Mouse (Mus musculus): ENCODE measurements around the gene Vrtn. TPM values are rescaled to one million over a fixed set of nuclear protein-coding genes. Genes with fewer than 3 reads are reported as not detected.
A peak's percentile ranks its signal among the peaks of the same experiment; 100 is the strongest.

Vrtn gene
- polyA plus RNA-seq, 1 experiment, result not detected

DNA sequence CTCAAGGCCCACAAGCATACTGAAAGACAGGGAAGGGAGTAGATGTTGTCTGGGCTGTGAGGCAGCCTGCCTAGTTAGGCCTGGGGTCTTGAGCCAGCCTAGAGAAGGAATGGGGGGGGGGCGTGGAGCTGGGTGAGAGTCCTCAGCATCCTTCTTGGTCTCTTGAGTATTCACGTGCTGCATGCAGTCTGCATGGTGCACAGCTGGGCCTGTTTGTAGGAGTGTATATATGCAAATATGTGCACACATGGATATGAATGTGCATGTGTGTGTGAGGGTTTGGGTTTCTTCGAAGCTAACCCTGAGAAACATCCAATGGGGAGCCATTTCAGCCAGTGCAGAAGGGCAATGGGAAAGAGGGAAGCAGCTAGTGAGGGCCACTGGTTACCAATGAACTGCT is 35.2 kb downstream of the Vrtn start:
- TF ChIP-seq CTCF (IDR thresholded peaks at IDR 0.05; ENCODE audit: insufficient read depth, low read length) (no peak), POLR2A (IDR thresholded peaks at IDR 0.05; ENCODE audit: borderline replicate concordance, extremely low read depth, low read depth, low read length) (no peak)
- 85% methylated on average over 3 of the region's 3 CpGs for WGBS
- DNase-seq, result no peak
- Histone ChIP-seq H3K4me1 (ENCODE audit: control insufficient read depth, insufficient read depth, low read length) (no peaks in the 10 kb centered on the region), H3K4me3 (replicated peaks; ENCODE audit: extremely low read depth, low read depth, low read length) (no peak overlapping the region)

DNA sequence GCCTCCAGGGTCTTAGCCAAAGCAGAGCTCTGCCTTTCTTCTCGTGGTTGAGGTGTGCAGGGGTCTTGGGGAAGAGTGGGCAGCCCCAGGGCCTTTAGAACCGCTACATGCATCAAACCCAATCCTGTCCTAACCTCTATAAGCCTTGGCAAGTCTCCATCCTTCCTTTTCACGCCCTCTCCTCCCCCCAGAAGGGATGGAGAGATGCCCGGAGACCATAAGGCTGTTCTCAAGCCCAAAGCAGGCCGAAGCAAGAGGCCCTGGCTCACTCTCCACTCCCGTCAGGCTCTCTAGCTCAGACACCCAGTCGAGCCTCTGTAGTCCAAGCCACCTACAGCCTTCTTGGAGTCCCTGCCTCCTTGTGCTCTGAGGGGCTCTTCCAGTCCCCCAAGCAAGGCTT is 43.8 kb downstream of the Vrtn start:
- Histone ChIP-seq H3K4me1 (ENCODE audit: control insufficient read depth, insufficient read depth, low read length) (no peaks in the 10 kb centered on the region), H3K4me3 (replicated peaks; ENCODE audit: extremely low read depth, low read depth, low read length) (no peak overlapping the region)
- WGBS, result 55% methylated on average over 7 of the region's 7 CpGs
- TF ChIP-seq CTCF (IDR thresholded peaks at IDR 0.05; ENCODE audit: insufficient read depth, low read length) (no peak), POLR2A (IDR thresholded peaks at IDR 0.05; ENCODE audit: borderline replicate concordance, extremely low read depth, low read depth, low read length) (no peak)
- no peak for DNase-seq

DNA sequence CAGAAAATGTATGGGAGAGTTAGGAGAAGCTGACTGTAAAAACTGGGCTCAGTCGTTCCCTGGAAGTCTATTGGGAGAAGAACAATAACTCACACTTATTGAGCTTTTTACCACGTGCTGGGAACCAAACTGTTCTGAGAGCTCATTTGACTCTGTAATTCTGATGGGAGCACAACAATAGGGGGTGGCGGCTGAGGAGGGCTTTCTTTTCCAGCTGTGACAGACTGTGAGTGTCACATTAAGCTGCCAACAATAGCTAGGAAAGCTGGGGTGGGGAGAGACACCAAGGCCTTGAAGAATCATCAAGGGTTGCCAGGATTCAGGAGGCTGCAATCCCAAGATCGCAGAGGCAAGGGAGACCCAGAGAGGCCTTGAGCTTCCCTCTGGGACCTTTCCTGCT is 45.4 kb downstream of the Vrtn start:
- DNase-seq, result no peak
- Histone ChIP-seq H3K4me3 (replicated peaks; ENCODE audit: extremely low read depth, low read depth, low read length) (no peak overlapping the region), H3K4me1 (ENCODE audit: control insufficient read depth, insufficient read depth, low read length) (no peaks in the 10 kb centered on the region)
- TF ChIP-seq POLR2A (IDR thresholded peaks at IDR 0.05; ENCODE audit: borderline replicate concordance, extremely low read depth, low read depth, low read length) (no peak), CTCF (IDR thresholded peaks at IDR 0.05; ENCODE audit: insufficient read depth, low read length) (no peak)
- 49% methylated on average over 4 of the region's 4 CpGs for WGBS

DNA sequence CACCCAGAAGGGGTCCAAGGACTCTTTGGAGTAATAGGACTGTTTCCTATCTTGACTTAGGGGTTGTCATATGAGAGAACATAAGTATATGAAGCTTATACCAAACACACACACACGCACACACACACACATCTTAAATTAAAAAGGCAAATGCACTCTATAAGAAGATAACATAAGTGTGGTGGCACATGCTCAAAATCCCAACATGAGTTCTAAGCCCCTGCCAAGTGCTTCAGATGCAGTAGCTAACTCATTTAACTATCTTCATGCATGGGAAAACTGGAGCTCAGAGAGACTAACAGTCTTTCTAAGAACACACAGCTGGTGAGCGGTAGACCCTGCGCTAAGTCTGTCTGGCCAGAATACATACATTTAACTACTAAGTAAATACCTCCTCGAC is 46.7 kb downstream of the Vrtn start:
- 81% methylated on average over 4 of the region's 4 CpGs for WGBS
- Histone ChIP-seq H3K4me1 (ENCODE audit: control insufficient read depth, insufficient read depth, low read length) (no peaks in the 10 kb centered on the region), H3K4me3 (replicated peaks; ENCODE audit: extremely low read depth, low read depth, low read length) (no peak overlapping the region)
- no peak for TF ChIP-seq CTCF (IDR thresholded peaks at IDR 0.05; ENCODE audit: insufficient read depth, low read length)
- no peak for TF ChIP-seq POLR2A (IDR thresholded peaks at IDR 0.05; ENCODE audit: borderline replicate concordance, extremely low read depth, low read depth, low read length)
- DNase-seq, result no peak

DNA sequence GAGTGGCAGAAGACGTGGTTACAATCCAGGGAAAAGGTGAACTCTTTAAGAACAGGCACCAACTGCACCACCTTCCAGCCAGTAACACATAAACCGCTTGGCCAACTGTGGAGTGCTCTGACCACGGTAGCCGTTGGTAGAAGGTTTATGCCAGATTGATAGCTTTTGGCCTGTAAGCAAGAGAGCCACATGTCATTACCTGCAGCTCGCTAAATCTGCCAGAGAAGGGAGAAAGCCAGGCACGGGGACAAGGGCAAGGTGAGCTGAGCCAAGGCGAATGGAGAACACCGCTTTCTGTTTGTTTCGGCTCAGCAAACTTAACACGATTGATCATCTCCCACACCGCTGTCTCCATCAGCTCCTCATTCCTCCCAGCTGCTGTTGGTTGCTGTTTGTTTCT is 48.2 kb downstream of the Vrtn start:
- no peak overlapping the region for H3K4me3 ChIP-seq (replicated peaks; ENCODE audit: extremely low read depth, low read depth, low read length)
- DNase-seq, result no peak
- TF ChIP-seq POLR2A (IDR thresholded peaks at IDR 0.05; ENCODE audit: borderline replicate concordance, extremely low read depth, low read depth, low read length), result no peak
- no peak for TF ChIP-seq CTCF (IDR thresholded peaks at IDR 0.05; ENCODE audit: insufficient read depth, low read length)
- WGBS, result 79% methylated on average over 11 of the region's 11 CpGs
- no peaks in the 10 kb centered on the region for H3K4me1 ChIP-seq (ENCODE audit: control insufficient read depth, insufficient read depth, low read length)

DNA sequence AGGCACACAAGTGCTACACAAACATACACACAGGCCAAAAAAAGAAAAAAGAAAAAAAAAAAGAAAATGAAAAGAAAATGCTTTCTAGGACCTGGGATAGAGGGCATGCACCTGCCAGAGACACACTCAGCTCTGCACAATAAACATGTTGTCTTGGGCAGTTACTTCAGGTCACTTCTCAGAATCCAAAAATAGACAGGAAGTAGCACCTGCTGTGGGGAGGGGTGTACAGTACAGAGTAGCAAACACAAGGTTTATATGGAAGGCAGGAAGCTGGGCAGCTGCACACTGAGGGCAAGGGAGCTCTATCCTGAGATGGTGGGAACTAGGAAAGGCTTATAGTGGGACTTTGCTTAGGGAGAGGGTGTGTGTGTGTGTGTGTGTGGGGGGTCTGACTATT is 50.5 kb downstream of the Vrtn start:
- TF ChIP-seq CTCF (IDR thresholded peaks at IDR 0.05; ENCODE audit: insufficient read depth, low read length) (no peak), POLR2A (IDR thresholded peaks at IDR 0.05; ENCODE audit: borderline replicate concordance, extremely low read depth, low read depth, low read length) (no peak)
- Histone ChIP-seq H3K4me1 (ENCODE audit: control insufficient read depth, insufficient read depth, low read length) (no peaks in the 10 kb centered on the region), H3K4me3 (replicated peaks; ENCODE audit: extremely low read depth, low read depth, low read length) (no peak overlapping the region)
- DNase-seq, result no peak

DNA sequence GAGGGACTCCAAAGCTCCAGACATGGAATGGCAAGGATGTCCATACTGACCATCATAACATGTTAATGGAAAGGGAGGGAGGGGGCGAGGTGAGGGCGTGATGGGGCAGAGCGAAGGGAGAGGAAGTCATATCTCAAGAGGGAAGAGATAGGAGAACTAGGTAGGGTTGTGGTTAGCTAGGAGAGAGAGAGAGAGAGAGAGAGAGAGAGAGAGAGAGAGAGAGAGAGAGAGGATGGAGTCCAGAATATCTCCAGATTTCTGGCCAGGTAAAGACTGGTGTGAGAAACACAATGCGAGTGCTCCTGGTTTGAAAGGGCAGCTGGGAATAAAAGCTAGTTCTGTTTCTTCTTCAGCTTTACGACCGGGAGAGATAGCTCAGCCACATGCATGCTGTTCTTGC is 51.3 kb downstream of the Vrtn start:
- TF ChIP-seq POLR2A (IDR thresholded peaks at IDR 0.05; ENCODE audit: borderline replicate concordance, extremely low read depth, low read depth, low read length) (no peak), CTCF (IDR thresholded peaks at IDR 0.05; ENCODE audit: insufficient read depth, low read length) (no peak)
- Histone ChIP-seq H3K4me1 (ENCODE audit: control insufficient read depth, insufficient read depth, low read length) (no peaks in the 10 kb centered on the region), H3K4me3 (replicated peaks; ENCODE audit: extremely low read depth, low read depth, low read length) (no peak overlapping the region)
- WGBS, result 79% methylated on average over 6 of the region's 6 CpGs
- DNase-seq, result no peak

DNA sequence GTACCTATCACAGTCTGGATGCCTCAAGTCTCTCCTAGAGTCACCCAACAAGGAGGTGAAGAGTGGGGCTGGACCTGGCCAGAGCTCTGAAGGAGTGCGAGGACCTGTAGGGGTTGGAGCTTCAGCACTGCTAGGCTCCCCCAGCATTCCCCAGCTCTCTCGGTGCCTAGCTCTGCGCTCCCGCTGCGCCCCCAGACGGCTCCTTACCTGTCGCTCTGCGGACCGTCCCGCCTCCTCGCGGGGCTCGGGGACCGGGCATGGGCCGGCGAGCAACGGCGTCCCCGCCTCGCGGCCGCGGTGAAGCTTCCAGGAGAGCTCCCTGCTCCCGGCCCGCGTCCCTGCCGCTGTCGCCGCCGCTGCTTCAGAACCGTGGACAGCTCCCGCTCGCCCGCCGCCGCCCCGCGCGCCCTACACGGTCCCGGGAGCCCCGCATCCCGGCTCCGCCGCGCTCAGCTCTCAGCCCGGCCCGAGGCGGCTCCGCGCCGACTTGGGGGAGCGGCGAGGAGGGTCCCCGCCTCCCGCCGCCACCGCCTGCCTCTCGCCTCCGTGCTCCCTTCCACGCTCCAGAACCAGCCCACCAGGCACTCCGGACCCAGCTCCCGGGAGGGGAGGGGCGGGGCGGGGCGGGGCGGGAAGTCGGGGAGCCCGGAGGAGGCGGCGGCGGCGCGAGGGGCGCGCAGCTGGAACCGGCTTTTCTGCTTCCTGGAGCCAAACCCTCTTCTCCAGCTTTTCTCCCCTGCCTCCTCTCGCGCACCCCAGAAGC is 57.7 kb downstream of the Vrtn start, which contains the start of gene Syndig1l:
Syndig1l (minus strand) TSS at position 513 of the 763 bp plus-strand sequence.
- WGBS, result under 1% methylated on average over 64 of the region's 79 CpGs
- Histone ChIP-seq H3K4me1 (ENCODE audit: control insufficient read depth, insufficient read depth, low read length) (no peaks in the 10 kb centered on the region), H3K4me3 (replicated peaks; ENCODE audit: extremely low read depth, low read depth, low read length) (no peak within 1 kb of the TSS)
- peak; percentile 68 for DNase-seq
- TF ChIP-seq CTCF (IDR thresholded peaks at IDR 0.05; ENCODE audit: insufficient read depth, low read length) (no peak), POLR2A (IDR thresholded peaks at IDR 0.05; ENCODE audit: borderline replicate concordance, extremely low read depth, low read depth, low read length) (no peak)

Other genes starting within 250 kb of the Vrtn start
- gene Entpd5, start 232.0 kb upstream of the Vrtn start, polyA plus RNA-seq (2012; rRNA removed), result 5.5 and 11.5 TPM in 2 replicates
- 0.54 and 0.73 TPM in 2 replicates for gene Bbof1, start 231.9 kb upstream of the Vrtn start, polyA plus RNA-seq (2012; rRNA removed)
- 3.8 and 5.4 TPM in 2 replicates for gene Rnf113a2, start 223.8 kb upstream of the Vrtn start, polyA plus RNA-seq (2012; rRNA removed)
- gene Aldh6a1, start 190.0 kb upstream of the Vrtn start, polyA plus RNA-seq (2012; rRNA removed), result 18.4 and 27.3 TPM in 2 replicates
- gene Lin52, start 189.6 kb upstream of the Vrtn start, polyA plus RNA-seq (2012; rRNA removed), result 11.4 and 14.1 TPM in 2 replicates
- not detected in 2 replicates for gene Vsx2, start 71.3 kb upstream of the Vrtn start, polyA plus RNA-seq (2012; rRNA removed)
- gene Abcd4, start 23.6 kb upstream of the Vrtn start, polyA plus RNA-seq (2012; rRNA removed), result 20.7 and 26.4 TPM in 2 replicates
- 0.07 TPM in 1 of 2 replicates, not detected in the other for gene Syndig1l, start 57.8 kb downstream of the Vrtn start, polyA plus RNA-seq (2012; rRNA removed)
- gene Npc2, start 132.1 kb downstream of the Vrtn start, polyA plus RNA-seq (2012; rRNA removed), result 572 and 1,005 TPM in 2 replicates
- gene Isca2, start 132.2 kb downstream of the Vrtn start, polyA plus RNA-seq (2012; rRNA removed), result 28.0 and 34.2 TPM in 2 replicates
- 91.3 and 96.8 TPM in 2 replicates for gene Ltbp2, start 235.5 kb downstream of the Vrtn start, polyA plus RNA-seq (2012; rRNA removed)